Mouse (Mus musculus): ENCODE results near the gene Bclaf1. TPM values are rescaled to one million over a fixed set of nuclear protein-coding genes. Genes with fewer than 3 reads are reported as not detected.

The Bclaf1 gene
- polyA plus RNA-seq, 1 experiment from 2014 or later, result 174 TPM

DNA sequence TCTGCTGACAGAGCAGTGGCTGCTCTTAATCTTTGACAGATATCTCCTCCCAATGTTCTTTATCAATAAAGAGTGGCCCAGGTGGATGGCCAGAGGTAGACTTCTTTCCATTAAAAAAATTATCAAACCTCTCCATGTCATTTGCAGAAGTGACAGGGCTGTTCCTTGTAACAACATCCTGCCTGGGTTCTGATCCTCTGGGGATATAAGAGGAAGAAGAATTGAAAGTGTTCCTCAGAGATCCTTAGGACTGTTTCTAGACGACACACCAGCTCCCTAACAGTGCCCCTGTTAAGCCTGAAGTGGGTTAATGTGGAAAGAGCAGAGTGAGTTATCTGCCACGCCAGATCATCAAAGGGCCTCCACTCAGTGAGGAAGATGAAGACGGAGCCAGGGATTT is 78.3 kb downstream of the Bclaf1 start:
- Histone ChIP-seq H3K36me3 (no peaks in the 10 kb centered on the region), H3K9me3 (replicated peaks) (no peaks in the 10 kb centered on the region), H3K4me1 (no peaks in the 10 kb centered on the region), H3K27me3 (ENCODE audit: low read depth, poor library complexity, severe bottlenecking) (no peaks in the 10 kb centered on the region), H3K4me3 (no peak overlapping the region), H3K27ac (no peak overlapping the region)
- WGBS, result 63% methylated on average over 3 of the region's 3 CpGs
- no peak for DNase-seq (ENCODE audit: low spot score)

Small RNA genes lying within 50 kb of the gene (microRNA-seq; reads per million reads assigned to microRNA genes)
- not detected for gene Mir6413

Other genes with a start within 250 kb of the Bclaf1 start
- 1.4 and 3.3 TPM in 2 replicates for gene Map7, start 164.0 kb upstream of the Bclaf1 start, polyA plus RNA-seq (2016; fragmentation: Nextera tagmentation; extraction: Ambion mirVana)
- 2.3 and 2.4 TPM in 2 replicates for gene Mtfr2, start 35.3 kb downstream of the Bclaf1 start, polyA plus RNA-seq (2016; fragmentation: Nextera tagmentation; extraction: Ambion mirVana)